Mouse (Mus musculus) ZHBTc4 (cell line): Measurements from ENCODE around the gene Mknk2.

Experiments
- DNase-seq: peaks from one replicate; pipeline ENCODE4 v3.0.0-alpha.2; 2011; ENCODE audit warnings: low read depth, low spot score

Mknk2 gene

GRCm38 (mm10) chr10:80692249-80693165 is 14.6 kb upstream of the Mknk2 start:
- DNase-seq = no peak

GRCm38 (mm10) chr10:80687850-80688249 is 9.9 kb upstream of the Mknk2 start:
- peak; percentile 82 for DNase-seq

GRCm38 (mm10) chr10:80686617-80687016 is 8.7 kb upstream of the Mknk2 start:
- DNase-seq = no peak

GRCm38 (mm10) chr10:80684984-80685383 is 7.1 kb upstream of the Mknk2 start:
- DNase-seq = no peak

GRCm38 (mm10) chr10:80684214-80684613 is 6.3 kb upstream of the Mknk2 start:
- peak; percentile 74 for DNase-seq

- DNase-seq = no peak
Observed at GRCm38 (mm10) chr10:80683647-80684046, 5.7 kb upstream of the Mknk2 start.

GRCm38 (mm10) chr10:80682003-80682402 is 4.1 kb upstream of the Mknk2 start:
- no peak for DNase-seq

GRCm38 (mm10) chr10:80680260-80680696 is 2.4 kb upstream of the Mknk2 start:
- no peak for DNase-seq

GRCm38 (mm10) chr10:80679556-80680259 is 1.8 kb upstream of the Mknk2 start:
- DNase-seq = no peak

- peak; percentile 64 for DNase-seq
Observed at GRCm38 (mm10) chr10:80678601-80679377, 877 bp upstream of the Mknk2 start.

- DNase-seq = no peak
Observed at GRCm38 (mm10) chr10:80677128-80677875, 610 bp downstream of the Mknk2 start.

GRCm38 (mm10) chr10:80676198-80676928 is 1.5 kb downstream of the Mknk2 start:
- peak; percentile 100 for DNase-seq

GRCm38 (mm10) chr10:80675405-80676197 is 2.3 kb downstream of the Mknk2 start:
- no peak for DNase-seq

GRCm38 (mm10) chr10:80674851-80675404 is 3.0 kb downstream of the Mknk2 start:
- DNase-seq = no peak

GRCm38 (mm10) chr10:80674161-80674711 is 3.7 kb downstream of the Mknk2 start:
- DNase-seq = no peak

- DNase-seq = no peak
Observed at GRCm38 (mm10) chr10:80673690-80674089, 4.2 kb downstream of the Mknk2 start.

- DNase-seq = no peak
Observed at GRCm38 (mm10) chr10:80671936-80672690, 5.8 kb downstream of the Mknk2 start.

GRCm38 (mm10) chr10:80671251-80671650 is 6.7 kb downstream of the Mknk2 start:
- no peak for DNase-seq
